Mouse (Mus musculus): ENCODE measurements around the gene Adam33.

DNA sequence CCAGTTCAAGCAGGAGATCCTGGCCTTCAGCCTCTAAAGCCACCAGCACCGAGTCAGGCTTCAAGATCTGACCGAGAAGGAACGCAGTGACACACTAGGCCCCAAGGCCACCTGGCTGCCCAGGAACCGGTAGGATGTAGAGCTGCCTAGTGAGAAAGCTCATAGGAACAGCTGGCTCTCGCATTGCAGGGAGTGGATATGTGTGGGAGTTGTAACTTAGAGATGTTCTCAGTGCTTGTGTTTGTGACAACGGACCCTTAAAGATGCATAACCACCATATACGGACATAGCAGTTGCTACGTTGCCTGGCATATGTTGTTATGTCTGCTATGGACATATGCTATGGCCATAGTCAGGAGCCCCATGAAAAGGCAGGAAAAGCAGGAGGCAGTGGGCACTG is 4.9 kb downstream of the Adam33 start:
- TF ChIP-seq POLR2A (IDR thresholded peaks at IDR 0.05; ENCODE audit: borderline replicate concordance, extremely low read depth, low read depth, low read length) (no peak), CTCF (IDR thresholded peaks at IDR 0.05; ENCODE audit: insufficient read depth, low read length) (no peak)

Measured in lung, adult 2 months (tissue).